Mouse (Mus musculus): ENCODE data around the gene Xlr3b.
"Not testable (repeated sequence)": the region's sequence is repeated elsewhere in the genome, so short reads cannot be mapped to it uniquely, and the experiment has no call there.

The Xlr3b gene

GRCm38 (mm10) chrX:73191934-73192333 lies at the start of gene Xlr3b:
Gene Xlr3b (plus strand): TSS chrX:73192207.
- in situ Hi-C loops (cut with MboI, MseI), result loop anchor here (5.0 kb wide), 3 partner anchors 45 to 1715 kb away; partner anchors contain the start of genes DXBay18 (in 1 of the 2) and Xlr5b (in 1 of the 2)

GRCm38 (mm10) chrX:73143218-73143618 lies 48.8 kb upstream of the Xlr3b start:
- in situ Hi-C loops (cut with MboI, MseI), result loop anchor here in 1 of 2 experiments (25.0 kb wide), 1 partner anchor 1644 kb away; no protein-coding TSS in a partner anchor

DNA sequence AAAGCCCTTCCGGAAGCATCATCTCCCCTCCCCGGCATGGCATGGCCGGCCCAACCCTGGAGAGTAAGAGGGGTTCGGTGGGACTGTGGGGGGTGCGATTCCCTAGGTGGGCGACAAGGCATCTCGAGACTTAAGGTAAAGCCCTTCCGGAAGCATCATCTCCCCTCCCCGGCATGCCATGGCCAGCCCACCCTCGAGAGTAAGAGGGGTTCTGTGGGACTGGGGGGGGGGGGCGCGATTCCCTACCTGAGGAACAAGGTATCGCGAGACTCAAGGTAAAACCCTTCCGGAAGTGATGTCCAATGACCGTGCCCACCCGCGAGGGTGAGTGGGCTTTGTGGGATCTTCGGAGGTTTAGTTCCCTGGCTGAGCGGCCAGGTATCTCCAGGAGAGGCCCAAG lies 43.5 kb upstream of the Xlr3b start, which contains the start of gene Xlr5b:
Gene Xlr5b (plus strand): TSS at position 301 of the 400 bp plus-strand sequence.
- in situ Hi-C loops (cut with MboI, MseI), result loop anchor here (5.0 to 25.0 kb wide), 3 partner anchors 44 to 1639 kb away; partner anchors contain the start of genes Xlr3b (in 1 of the 2), Xlr5a (in 1 of the 2) and Xlr5c (in 1 of the 2)

- in situ Hi-C loops (cut with MboI, MseI), result loop anchor here (5.0 to 25.0 kb wide), 3 partner anchors 43 to 1638 kb away; partner anchors contain the start of genes Xlr3b (in 1 of the 2), Xlr5a (in 1 of the 2) and Xlr5c (in 1 of the 2)
Measured at GRCm38 (mm10) chrX:73149350-73149749, 42.7 kb upstream of the Xlr3b start, which contains the start of gene DXBay18. Gene DXBay18 (minus strand): TSS chrX:73149450.

GRCm38 (mm10) chrX:73176889-73177288 lies 15.1 kb upstream of the Xlr3b start, which contains the start of gene Spin2d:
Gene Spin2d (minus strand): TSS chrX:73176989.
- in situ Hi-C loops (cut with MboI, MseI), result not testable (repeated sequence)

DNA sequence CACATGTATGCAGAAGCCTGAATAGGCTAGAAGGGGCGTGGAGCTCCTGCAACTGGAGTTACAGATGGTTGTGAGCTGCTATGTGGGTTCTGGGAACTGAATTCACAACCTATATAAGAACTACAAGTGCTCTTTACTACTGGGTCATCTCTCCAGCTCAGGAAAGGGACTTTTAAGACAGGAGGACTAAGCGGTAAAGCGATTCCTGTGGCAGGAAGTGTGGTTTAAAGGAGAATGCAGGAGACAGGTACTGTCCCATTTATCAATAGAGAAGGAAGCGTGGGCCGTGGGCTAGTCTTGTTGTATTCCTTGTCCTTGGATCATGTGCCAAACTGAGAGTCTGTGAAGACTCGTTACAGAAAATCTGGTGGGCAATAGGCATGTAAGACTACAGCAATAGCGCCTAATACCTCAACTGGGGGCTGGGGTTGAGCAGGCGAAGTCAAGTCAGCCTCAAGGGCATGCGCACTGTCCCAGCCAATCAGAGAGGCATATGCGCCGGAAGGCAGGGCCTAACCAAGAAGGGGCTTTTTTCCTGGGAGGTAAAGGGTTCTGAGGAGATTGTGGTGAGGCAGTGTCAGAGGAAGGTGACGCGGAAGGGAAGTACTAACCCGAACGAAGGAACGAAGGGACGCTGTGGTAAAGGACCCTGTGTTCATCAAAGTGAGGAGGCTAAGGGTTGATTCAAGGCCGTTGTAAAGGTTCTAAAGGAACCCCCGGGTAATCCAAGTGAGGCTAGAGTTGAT lies 22.0 kb downstream of the Xlr3b start, which contains the start of gene Xlr4b:
Gene Xlr4b (plus strand): TSS at position 515 of the 746 bp plus-strand sequence.
- in situ Hi-C loops (cut with MboI, MseI), result loop anchor here in 1 of 2 experiments (10.0 kb wide), 1 partner anchor 1511 kb away; no protein-coding TSS in a partner anchor

GRCm38 (mm10) chrX:73225365-73225764 lies 33.4 kb downstream of the Xlr3b start:
- in situ Hi-C loops (cut with MboI, MseI), result no loop called here

DNA sequence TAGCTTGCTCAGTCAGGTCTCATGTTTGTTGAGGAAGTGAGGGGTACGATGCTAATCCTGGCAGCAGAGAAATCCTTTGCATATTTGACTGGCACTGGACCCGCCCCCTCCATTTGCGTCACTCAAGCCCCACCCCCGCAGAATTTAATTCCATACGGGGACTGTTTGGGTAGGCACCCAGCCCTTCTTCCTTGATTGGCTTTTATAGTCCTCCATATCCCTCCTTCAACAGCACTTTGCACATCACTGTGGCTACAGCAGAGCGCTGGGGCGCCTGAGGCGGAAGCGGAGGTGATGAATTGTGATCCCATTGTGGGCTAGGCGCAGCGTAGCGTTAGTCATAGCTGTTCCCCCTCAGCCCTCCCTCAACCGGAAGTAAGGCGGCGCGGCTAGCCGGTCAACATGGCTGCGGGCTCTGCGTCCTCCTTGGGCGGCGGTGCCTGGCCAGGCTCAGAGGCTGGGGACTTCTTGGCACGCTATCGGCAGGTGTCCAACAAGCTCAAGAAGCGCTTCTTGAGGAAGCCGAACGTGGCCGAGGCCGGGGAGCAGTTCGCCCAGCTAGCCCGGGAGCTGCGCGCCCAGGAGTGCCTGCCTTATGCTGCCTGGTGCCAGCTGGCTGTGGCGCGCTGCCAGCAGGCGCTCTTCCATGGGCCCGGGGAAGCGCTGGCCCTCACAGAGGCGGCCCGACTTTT lies 36.1 kb downstream of the Xlr3b start, which contains the start of gene F8a:
Gene F8a (plus strand): TSS at position 378 of the 692 bp plus-strand sequence.
- in situ Hi-C loops (cut with MboI, MseI), result no loop called here

DNA sequence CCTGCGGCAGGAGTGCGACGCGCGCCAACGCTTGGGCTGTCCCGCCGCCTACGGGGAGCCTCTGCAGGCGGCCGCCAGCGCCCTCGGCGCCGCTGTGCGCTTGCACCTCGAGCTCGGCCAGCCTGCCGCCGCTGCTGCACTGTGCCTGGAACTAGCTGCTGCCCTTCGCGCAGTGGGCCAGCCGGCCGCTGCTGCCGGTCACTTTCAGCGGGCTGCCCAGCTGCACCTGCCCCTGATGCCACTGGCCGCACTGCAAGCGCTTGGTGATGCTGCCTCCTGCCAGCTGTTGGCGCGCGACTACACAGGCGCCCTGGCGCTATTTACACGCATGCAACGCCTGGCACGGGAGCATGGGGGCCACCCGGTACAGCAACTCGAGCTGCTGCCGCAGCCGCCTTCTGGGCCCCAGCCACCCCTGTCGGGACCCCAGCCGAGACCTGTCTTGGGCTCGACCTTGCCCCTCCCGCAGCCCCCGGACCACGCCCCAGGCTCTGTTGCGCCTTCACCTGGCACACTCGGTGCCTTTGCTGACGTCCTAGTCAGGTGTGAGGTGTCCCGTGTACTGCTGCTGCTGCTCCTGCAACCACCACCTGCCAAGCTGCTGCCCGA lies 36.7 kb downstream of the Xlr3b start:
- in situ Hi-C loops (cut with MboI, MseI), result no loop called here

GRCm38 (mm10) chrX:73229288-73229687 lies 37.3 kb downstream of the Xlr3b start:
- in situ Hi-C loops (cut with MboI, MseI), result no loop called here

DNA sequence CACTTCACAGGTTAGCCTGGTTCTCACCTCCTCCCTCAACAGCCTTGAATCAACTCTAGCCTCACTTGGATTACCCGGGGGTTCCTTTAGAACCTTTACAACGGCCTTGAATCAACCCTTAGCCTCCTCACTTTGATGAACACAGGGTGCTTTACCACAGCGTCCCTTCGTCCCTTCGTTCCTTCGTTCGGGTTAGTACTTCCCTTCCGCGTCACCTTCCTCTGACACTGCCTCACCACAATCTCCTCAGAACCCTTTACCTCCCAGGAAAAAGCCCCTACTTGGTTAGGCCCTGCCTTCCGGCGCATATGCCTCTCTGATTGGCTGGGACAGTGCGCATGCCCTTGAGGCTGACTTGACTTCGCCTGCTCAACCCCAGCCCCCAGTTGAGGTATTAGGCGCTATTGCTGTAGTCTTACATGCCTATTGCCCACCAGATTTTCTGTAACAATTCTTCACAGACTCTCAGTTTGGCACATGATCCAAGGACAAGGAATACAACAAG lies 50.9 kb downstream of the Xlr3b start, which contains the start of gene Xlr4c:
Gene Xlr4c (minus strand): TSS at position 310 of the 505 bp plus-strand sequence.
- in situ Hi-C loops (cut with MboI, MseI), result loop anchor here (5.0 to 10.0 kb wide), 2 partner anchors 1699 to 1702 kb away; no protein-coding TSS in a partner anchor

Measured in T-helper 17 cell (primary cell).